Mouse (Mus musculus): ENCODE data around the gene Stk39. TPM values are rescaled to one million over a fixed set of nuclear protein-coding genes. Genes with fewer than 3 reads are reported as not detected.

Gene Stk39
- polyA plus RNA-seq, 1 experiment from 2014 or later: 51.3 TPM

DNA sequence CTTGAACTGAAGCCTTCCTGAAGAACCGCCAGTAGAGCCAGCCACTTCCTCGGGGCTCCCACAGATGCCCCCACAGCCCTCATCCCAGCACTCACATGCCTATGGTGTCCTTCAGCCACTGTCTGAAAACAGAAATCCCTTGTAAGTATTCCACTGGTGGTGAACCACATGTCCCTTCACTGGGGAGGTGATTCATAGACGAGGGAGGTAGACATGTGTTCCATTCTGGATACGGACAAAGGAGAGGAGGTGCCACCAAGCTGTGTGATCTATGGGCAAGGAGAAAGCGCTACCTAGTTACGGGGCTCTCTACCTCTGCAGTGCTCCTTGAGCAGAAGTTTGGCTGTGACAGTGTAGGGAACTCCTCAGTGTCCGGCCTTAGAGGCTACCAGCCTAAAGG is 52.9 kb downstream of the Stk39 start:
- no peak overlapping the region for H3K9ac ChIP-seq
- H3K4me1 ChIP-seq (replicated peaks; ENCODE audit: control insufficient read depth, insufficient read depth, low read length): no peaks in the 10 kb centered on the region
- ATAC-seq (ENCODE audit: low FRiP score) (no peak), DNase-seq (ENCODE audit: low spot score) (no peak)
- H3K4me2 ChIP-seq (replicated peaks): no peak overlapping the region
- H3K27ac ChIP-seq: no peak overlapping the region
- H3K36me3 ChIP-seq (replicated peaks; ENCODE audit: control insufficient read depth, insufficient read depth): no peaks in the 10 kb centered on the region
- H3K4me3 ChIP-seq (replicated peaks; ENCODE audit: low read length): no peak overlapping the region
- no peaks in the 10 kb centered on the region for H3K27me3 ChIP-seq (ENCODE audit: control insufficient read depth, insufficient read depth, low read length)
- H3K9me3 ChIP-seq (ENCODE audit: control insufficient read depth, low read length): no peaks in the 10 kb centered on the region
- WGBS: 94% methylated on average over 7 of the region's 7 CpGs

DNA sequence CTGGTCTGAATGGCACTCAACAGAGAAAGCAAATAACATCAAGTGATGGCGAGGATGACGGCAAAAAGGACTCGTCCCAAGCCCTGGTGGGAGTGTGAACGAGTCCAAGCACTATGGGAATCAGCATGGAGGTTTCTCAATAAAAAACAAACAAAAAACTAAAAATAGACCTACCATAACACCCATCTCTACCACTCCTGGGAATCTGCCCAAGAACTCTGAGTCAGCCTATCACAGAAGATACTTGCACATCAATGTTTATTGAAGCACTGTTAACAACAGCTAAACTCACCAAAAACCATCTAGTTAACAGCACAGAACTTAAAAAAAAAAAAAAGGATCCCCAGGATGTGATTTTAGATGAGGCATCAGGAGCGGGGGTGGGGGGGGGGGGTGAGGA is 55.0 kb downstream of the Stk39 start:
- 97% methylated on average over 5 of the region's 5 CpGs for WGBS
- no peaks in the 10 kb centered on the region for H3K9me3 ChIP-seq (ENCODE audit: control insufficient read depth, low read length)
- H3K27ac ChIP-seq: no peak overlapping the region
- no peak overlapping the region for H3K4me3 ChIP-seq (replicated peaks; ENCODE audit: low read length)
- no peaks in the 10 kb centered on the region for H3K27me3 ChIP-seq (ENCODE audit: control insufficient read depth, insufficient read depth, low read length)
- H3K4me1 ChIP-seq (replicated peaks; ENCODE audit: control insufficient read depth, insufficient read depth, low read length): no peaks in the 10 kb centered on the region
- no peak overlapping the region for H3K9ac ChIP-seq
- no peak for DNase-seq (ENCODE audit: low spot score)
- no peak overlapping the region for H3K4me2 ChIP-seq (replicated peaks)
- no peaks in the 10 kb centered on the region for H3K36me3 ChIP-seq (replicated peaks; ENCODE audit: control insufficient read depth, insufficient read depth)
- ATAC-seq (ENCODE audit: low FRiP score): no peak

DNA sequence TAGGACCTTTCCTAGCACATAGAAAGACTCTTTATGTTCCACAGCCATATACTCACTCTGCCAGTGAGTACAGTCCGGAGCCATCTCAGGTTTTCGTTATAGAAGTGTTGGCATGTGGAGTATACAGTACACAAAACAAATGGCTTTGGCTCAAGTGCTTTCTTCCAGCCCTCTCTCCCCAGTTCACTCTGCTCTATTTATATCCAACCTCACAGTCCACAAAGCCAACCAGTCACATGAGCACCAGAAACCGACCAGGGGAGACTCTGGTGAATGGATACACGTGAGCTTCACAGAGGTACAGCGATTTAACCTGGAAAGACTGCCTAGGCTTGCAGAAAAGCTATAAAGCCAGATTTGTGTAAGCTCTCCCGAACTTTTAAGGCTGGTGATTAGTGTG is 56.4 kb downstream of the Stk39 start:
- no peak overlapping the region for H3K27ac ChIP-seq
- no peak for ATAC-seq (ENCODE audit: low FRiP score)
- no peak overlapping the region for H3K4me2 ChIP-seq (replicated peaks)
- peaks cover 5% of the 10 kb centered on the region; the same call in 1 of the 2 replicates for H3K4me1 ChIP-seq (replicated peaks; ENCODE audit: control insufficient read depth, insufficient read depth, low read length)
- DNase-seq (ENCODE audit: low spot score): no peak
- H3K9me3 ChIP-seq (ENCODE audit: control insufficient read depth, low read length): no peaks in the 10 kb centered on the region
- H3K9ac ChIP-seq: no peak overlapping the region
- no peaks in the 10 kb centered on the region for H3K27me3 ChIP-seq (ENCODE audit: control insufficient read depth, insufficient read depth, low read length)
- 88% methylated on average over 6 of the region's 6 CpGs for WGBS
- no peak overlapping the region for H3K4me3 ChIP-seq (replicated peaks; ENCODE audit: low read length)
- H3K36me3 ChIP-seq (replicated peaks; ENCODE audit: control insufficient read depth, insufficient read depth): no peaks in the 10 kb centered on the region

DNA sequence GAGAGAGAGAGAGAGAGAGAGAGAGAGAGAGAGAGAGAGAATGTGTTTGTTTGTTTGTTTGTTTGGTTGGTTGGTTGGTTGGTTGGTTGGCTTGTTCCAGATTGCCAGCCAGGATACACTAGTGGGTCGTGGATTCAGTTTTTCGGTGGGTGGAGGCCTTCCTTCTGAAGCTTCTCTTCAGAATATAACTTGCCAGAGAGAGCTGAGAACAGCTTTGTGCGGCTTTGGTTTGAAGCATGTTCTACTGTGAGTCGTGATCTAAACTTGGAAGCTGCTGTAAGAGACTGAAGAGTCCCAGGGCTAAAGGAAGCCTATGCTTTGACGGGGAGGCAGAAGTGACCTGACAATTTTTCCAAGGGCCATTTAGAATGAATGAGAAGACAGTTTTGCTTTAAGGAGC is 59.9 kb downstream of the Stk39 start:
- H3K9me3 ChIP-seq (ENCODE audit: control insufficient read depth, low read length): no peaks in the 10 kb centered on the region
- no peak overlapping the region for H3K27ac ChIP-seq
- H3K36me3 ChIP-seq (replicated peaks; ENCODE audit: control insufficient read depth, insufficient read depth): no peaks in the 10 kb centered on the region
- DNase-seq (ENCODE audit: low spot score) (no peak), ATAC-seq (ENCODE audit: low FRiP score) (no peak)
- 91% methylated on average over 5 of the region's 5 CpGs for WGBS
- H3K4me2 ChIP-seq (replicated peaks): no peak overlapping the region
- H3K4me1 ChIP-seq (replicated peaks; ENCODE audit: control insufficient read depth, insufficient read depth, low read length): peaks cover 22% of the 10 kb centered on the region; the same call in 1 of the 2 replicates
- no peak overlapping the region for H3K4me3 ChIP-seq (replicated peaks; ENCODE audit: low read length)
- no peak overlapping the region for H3K9ac ChIP-seq
- H3K27me3 ChIP-seq (ENCODE audit: control insufficient read depth, insufficient read depth, low read length): no peaks in the 10 kb centered on the region

DNA sequence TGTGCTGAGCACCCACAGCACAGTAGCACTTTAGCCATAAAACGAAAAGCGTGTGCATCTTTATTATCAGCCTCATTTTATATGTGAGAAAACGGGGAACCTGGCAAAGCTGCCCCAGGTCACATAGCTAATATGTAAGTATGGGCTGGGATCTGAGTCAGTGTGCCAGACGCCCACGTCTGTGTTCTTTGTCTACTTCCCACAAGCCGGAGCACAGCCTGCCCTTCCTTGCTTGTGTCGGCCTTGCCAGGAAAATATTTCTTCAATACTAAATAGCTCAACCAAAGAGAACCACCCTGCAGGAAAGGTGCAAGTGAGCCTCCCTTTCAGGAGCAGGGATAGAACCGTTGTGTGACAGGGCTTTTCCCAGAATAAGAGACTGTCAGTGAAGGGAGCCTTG is 60.9 kb downstream of the Stk39 start:
- peaks cover 31% of the 10 kb centered on the region; the same call in 1 of the 2 replicates for H3K4me1 ChIP-seq (replicated peaks; ENCODE audit: control insufficient read depth, insufficient read depth, low read length)
- DNase-seq (ENCODE audit: low spot score): no peak
- 74% methylated on average over 8 of the region's 8 CpGs for WGBS

DNA sequence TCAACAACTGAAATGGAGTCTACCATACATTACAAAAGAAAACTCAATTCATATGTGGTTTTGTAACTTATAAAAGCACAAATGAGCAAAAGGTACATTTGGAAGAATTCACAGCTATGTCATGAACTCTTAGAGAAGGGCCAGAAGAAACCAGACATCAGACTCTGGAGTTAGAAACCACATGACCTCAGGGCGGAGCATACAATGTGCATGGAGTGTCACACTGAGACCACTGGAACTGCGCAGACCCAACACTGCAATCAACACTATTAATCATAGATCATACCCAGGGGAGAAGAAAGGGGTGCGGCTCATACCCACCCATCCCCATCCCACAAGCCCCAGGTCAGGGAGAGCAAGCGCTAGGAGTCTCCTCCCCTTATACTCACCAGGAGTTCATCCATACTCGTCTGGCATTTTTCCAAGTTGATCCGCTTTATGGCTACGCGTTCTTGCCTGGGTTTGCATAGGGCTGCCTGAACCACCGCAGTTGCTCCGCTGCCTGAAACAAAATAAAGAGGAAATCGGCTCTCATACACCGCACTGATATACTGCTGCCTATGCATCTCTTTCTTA is 62.3 kb downstream of the Stk39 start:
- peaks cover 45% of the 10 kb centered on the region for H3K4me1 ChIP-seq (replicated peaks; ENCODE audit: control insufficient read depth, insufficient read depth, low read length)
- DNase-seq (ENCODE audit: low spot score): no peak
- 75% methylated on average over 12 of the region's 12 CpGs for WGBS

More for the DNA sequence above, 60.9 kb downstream of the Stk39 start:
- Histone ChIP-seq H3K9ac (no peak overlapping the region), H3K27ac (no peak overlapping the region), H3K4me3 (replicated peaks; ENCODE audit: low read length) (no peak overlapping the region), H3K4me2 (replicated peaks) (no peak overlapping the region), H3K36me3 (replicated peaks; ENCODE audit: control insufficient read depth, insufficient read depth) (no peaks in the 10 kb centered on the region), H3K9me3 (ENCODE audit: control insufficient read depth, low read length) (no peaks in the 10 kb centered on the region), H3K27me3 (ENCODE audit: control insufficient read depth, insufficient read depth, low read length) (no peaks in the 10 kb centered on the region)
- no peak for ATAC-seq (ENCODE audit: low FRiP score)

DNA sequence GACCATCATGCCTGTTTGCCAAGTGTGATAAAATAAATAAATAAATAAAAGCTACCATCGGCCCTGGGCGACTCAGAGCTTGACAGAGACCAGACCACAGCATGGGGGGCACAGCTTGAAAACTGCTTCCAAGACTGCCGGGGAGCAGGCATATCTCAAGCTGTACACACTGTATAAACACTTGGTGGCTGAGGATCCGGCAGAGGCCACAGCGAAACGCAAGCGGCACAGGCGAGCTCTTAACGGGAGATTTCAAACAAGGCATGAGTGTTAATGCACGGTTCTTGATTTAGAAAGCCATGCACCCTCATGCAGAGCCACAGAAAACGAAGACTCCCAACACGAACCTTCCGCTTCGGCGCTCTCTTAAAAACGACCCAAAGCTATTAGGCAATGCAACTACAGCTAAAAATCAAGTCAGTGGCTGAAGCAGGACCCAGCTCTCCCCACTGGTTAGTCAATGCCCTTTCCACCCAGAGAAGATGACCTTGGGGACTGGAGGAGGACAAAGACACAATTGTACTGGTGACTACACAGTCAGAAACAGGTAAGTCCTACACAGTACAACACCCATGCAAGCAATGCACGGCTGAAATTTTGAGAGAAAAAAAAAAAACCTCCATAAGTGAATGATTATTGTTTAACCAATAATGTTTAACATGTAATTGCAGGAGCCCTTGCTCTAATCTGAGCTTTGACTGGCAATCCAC is 63.6 kb downstream of the Stk39 start:
- H3K9me3 ChIP-seq (ENCODE audit: control insufficient read depth, low read length): no peaks in the 10 kb centered on the region
- 50% methylated on average over 17 of the region's 17 CpGs for WGBS
- 0 out of 2 replicates have a peak overlapping the region, but pooled peaks have one; percentile 0 for H3K27ac ChIP-seq
- no peaks in the 10 kb centered on the region for H3K27me3 ChIP-seq (ENCODE audit: control insufficient read depth, insufficient read depth, low read length)
- no peak overlapping the region for H3K4me2 ChIP-seq (replicated peaks)
- H3K4me3 ChIP-seq (replicated peaks; ENCODE audit: low read length): no peak overlapping the region
- H3K36me3 ChIP-seq (replicated peaks; ENCODE audit: control insufficient read depth, insufficient read depth): no peaks in the 10 kb centered on the region
- peaks cover 50% of the 10 kb centered on the region for H3K4me1 ChIP-seq (replicated peaks; ENCODE audit: control insufficient read depth, insufficient read depth, low read length)
- no peak overlapping the region for H3K9ac ChIP-seq
- ATAC-seq (ENCODE audit: low FRiP score): no peak
- no peak for DNase-seq (ENCODE audit: low spot score)

More for the DNA sequence above, 62.3 kb downstream of the Stk39 start:
- no peak overlapping the region for H3K9ac ChIP-seq
- no peaks in the 10 kb centered on the region for H3K36me3 ChIP-seq (replicated peaks; ENCODE audit: control insufficient read depth, insufficient read depth)
- no peak for ATAC-seq (ENCODE audit: low FRiP score)
- H3K9me3 ChIP-seq (ENCODE audit: control insufficient read depth, low read length): no peaks in the 10 kb centered on the region
- no peak overlapping the region for H3K27ac ChIP-seq
- H3K4me2 ChIP-seq (replicated peaks): no peak overlapping the region
- H3K27me3 ChIP-seq (ENCODE audit: control insufficient read depth, insufficient read depth, low read length): no peaks in the 10 kb centered on the region
- no peak overlapping the region for H3K4me3 ChIP-seq (replicated peaks; ENCODE audit: low read length)

DNA sequence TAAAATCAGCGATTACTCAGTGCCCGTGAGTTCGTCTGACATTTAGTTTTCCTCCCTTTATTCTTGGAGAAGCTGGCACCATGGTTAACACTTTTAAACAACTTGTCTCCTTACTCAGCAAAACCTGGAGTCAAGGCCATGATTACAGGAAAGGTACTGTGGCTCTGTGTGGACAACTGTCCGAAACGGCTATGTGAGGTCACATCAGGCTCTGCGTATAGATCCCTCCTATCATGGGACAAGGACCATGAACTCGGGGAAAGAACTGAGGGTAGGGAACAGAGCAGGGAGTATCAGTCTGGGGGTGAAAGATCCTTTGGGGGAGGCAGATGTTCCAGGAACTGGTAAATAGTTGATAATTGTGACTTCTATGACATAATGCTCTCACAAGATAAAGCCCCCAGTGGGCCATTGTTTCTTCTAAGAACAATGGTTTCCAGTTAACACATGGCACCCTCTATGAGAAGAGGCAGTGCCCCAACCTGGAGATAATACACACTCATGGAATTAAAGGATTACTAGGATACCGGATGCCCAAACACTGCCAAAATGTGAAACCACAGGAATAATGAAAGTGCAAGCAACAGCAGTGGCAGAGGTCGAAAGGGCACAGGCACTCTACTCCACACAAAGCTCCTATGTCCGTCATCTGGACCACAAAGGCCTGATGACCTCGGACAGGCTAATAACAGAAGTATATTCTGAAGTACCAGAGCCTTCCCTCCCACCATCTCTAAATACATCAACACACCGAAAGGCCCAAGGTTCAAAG is 64.7 kb downstream of the Stk39 start:
- no peak for DNase-seq (ENCODE audit: low spot score)
- no peak for ATAC-seq (ENCODE audit: low FRiP score)
- 42% methylated on average over 12 of the region's 12 CpGs for WGBS
- Histone ChIP-seq H3K9ac (no peak overlapping the region), H3K27me3 (ENCODE audit: control insufficient read depth, insufficient read depth, low read length) (no peaks in the 10 kb centered on the region), H3K4me3 (replicated peaks; ENCODE audit: low read length) (no peak overlapping the region), H3K9me3 (ENCODE audit: control insufficient read depth, low read length) (no peaks in the 10 kb centered on the region), H3K27ac (no peak overlapping the region), H3K4me2 (replicated peaks) (no peak overlapping the region), H3K36me3 (replicated peaks; ENCODE audit: control insufficient read depth, insufficient read depth) (no peaks in the 10 kb centered on the region), H3K4me1 (replicated peaks; ENCODE audit: control insufficient read depth, insufficient read depth, low read length) (peaks cover 55% of the 10 kb centered on the region)

DNA sequence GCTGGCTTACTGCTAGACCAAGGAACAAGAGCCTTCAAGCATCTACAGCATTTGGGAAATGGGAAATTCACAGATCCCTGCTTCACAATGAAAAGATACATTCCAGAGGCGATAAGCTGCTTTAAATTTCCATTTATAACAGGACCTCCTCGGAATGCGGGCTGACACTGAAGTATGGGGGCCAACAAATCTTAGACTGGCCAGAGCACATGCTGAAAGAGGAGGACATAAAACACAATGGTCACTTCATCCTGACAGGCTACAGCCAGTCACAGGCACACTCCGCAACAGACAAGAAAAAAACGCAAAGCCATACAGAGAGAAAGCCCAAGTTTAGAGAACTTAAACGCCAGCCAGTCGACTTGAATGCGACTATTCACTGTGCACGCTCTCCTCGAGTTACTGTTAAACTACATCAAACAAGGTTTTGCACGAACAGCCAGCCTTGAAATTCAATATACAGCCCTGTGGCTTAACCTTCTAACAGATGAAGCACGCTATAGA is 65.4 kb downstream of the Stk39 start:
- ATAC-seq (ENCODE audit: low FRiP score) (no peak), DNase-seq (ENCODE audit: low spot score) (no peak)
- peaks cover 55% of the 10 kb centered on the region for H3K4me1 ChIP-seq (replicated peaks; ENCODE audit: control insufficient read depth, insufficient read depth, low read length)
- H3K27ac ChIP-seq: 0 out of 2 replicates have a peak overlapping the region, but pooled peaks have one; percentile 4
- 17% methylated on average over 12 of the region's 12 CpGs for WGBS
- H3K36me3 ChIP-seq (replicated peaks; ENCODE audit: control insufficient read depth, insufficient read depth): no peaks in the 10 kb centered on the region
- no peak overlapping the region for H3K4me3 ChIP-seq (replicated peaks; ENCODE audit: low read length)
- H3K9ac ChIP-seq: no peak overlapping the region
- no peak overlapping the region for H3K4me2 ChIP-seq (replicated peaks)
- H3K27me3 ChIP-seq (ENCODE audit: control insufficient read depth, insufficient read depth, low read length): no peaks in the 10 kb centered on the region
- H3K9me3 ChIP-seq (ENCODE audit: control insufficient read depth, low read length): no peaks in the 10 kb centered on the region

Data from hindbrain, embryonic 14.5 days (tissue).